ENCODE assay signal across 29 mouse cellular contexts in the genomic region with DNA sequence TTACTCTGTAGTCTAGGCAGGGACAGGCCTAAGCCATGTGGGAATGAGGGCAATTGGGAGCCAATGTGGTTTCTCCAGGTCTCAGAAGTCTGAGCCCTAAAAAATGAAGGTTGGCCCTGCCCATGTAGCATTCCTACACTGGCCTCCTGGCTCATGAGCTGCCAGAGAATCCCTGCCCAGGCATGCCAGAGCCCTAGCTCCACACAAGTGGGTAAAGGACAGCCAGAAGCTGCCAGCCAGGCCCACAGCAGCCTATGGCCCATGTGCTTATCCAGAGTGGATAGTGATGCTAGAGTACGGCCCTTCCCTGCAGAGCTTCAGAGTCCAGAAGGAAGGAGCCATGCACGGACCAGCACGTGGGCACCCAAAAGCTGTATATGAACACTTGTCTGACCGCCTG. TPM values are rescaled to one million over a fixed set of nuclear protein-coding genes. Genes with fewer than 3 reads are reported as not detected.
DNase-seq lines count a peak whose midpoint lies in the region; ATAC-seq lines count a peak whose summit lies in the region.
"Had no signal": no experiment of that assay in that cellular context is flagged by ENCODE, and none has a peak within 500 bp of the region (broad histone marks: within the 10 kb centered on the region; RNA-seq: fewer than 3 reads in every experiment).

No protein-coding gene starts in this region.

- no peak overlapping the region for H3K4me2 ChIP-seq in limb, embryonic 15.5 days
- H3K4me2 ChIP-seq in midbrain, embryonic 15.5 days: no peak overlapping the region
- H3K4me2 ChIP-seq: embryonic facial prominence, embryonic 13.5 days; forebrain, embryonic 12.5 days; forebrain, embryonic 15.5 days; heart, embryonic 11.5 days; hindbrain, embryonic 13.5 days had no signal

- no peak overlapping the region for H3K27ac ChIP-seq in limb, embryonic 15.5 days
- no peak overlapping the region for H3K27ac ChIP-seq in limb, embryonic 10.5 days
- peak overlapping the region; percentile 64; the same call in 1 of the 2 replicates for H3K27ac ChIP-seq in midbrain, embryonic 10.5 days (replicated peaks)
- H3K27ac ChIP-seq in midbrain, embryonic 15.5 days: no peak overlapping the region
- H3K27ac ChIP-seq: embryonic facial prominence, embryonic 10.5 days; embryonic facial prominence, embryonic 13.5 days; forebrain, embryonic 12.5 days; forebrain, embryonic 15.5 days; hindbrain, embryonic 10.5 days; hindbrain, embryonic 13.5 days had no signal

- no peak for DNase-seq in limb, embryonic 10.5 days (ENCODE audit: low spot score)
- no peak for DNase-seq in midbrain, embryonic 10.5 days (ENCODE audit: low spot score)
- peak; percentile 45 for DNase-seq in Muller cell, postnatal 12 days (ENCODE audit: inconsistent ontology term)
- DNase-seq: adrenal gland, adult 8-10 months; adrenal gland, postnatal 25 days; B cell, adult 2 months; cerebellum, adult 11-12 months; cerebellum, adult 8-10 months; cerebellum, postnatal 10 days; cerebellum, postnatal 36 days; embryo, embryonic 11 days; gastrocnemius, postnatal 10 days; gastrocnemius, postnatal 36 days; heart, postnatal 36 days had no signal

- no peaks in the 10 kb centered on the region; the same call in 1 of the 2 replicates for H3K27me3 ChIP-seq in limb, embryonic 15.5 days
- peaks cover 36% of the 10 kb centered on the region; the same call in 1 of the 2 replicates for H3K27me3 ChIP-seq in limb, embryonic 10.5 days (ENCODE audit: low read depth, poor library complexity, severe bottlenecking)
- peaks cover 85% of the 10 kb centered on the region for H3K27me3 ChIP-seq in midbrain, embryonic 10.5 days (ENCODE audit: low read depth, poor library complexity, severe bottlenecking)
- H3K27me3 ChIP-seq in midbrain, embryonic 15.5 days (replicated peaks): peaks cover 7% of the 10 kb centered on the region; the same call in 1 of the 2 replicates
- H3K27me3 ChIP-seq: CH12.LX had no signal

- 0 out of 2 replicates have a peak, but pooled peaks have one; percentile 6 for ATAC-seq in limb, embryonic 15.5 days (ENCODE audit: insufficient number of reproducible peaks, low FRiP score, low TSS enrichment, low read depth)
- no peak for ATAC-seq in midbrain, embryonic 15.5 days (replicated peaks)
- ATAC-seq in frontal cortex, adult (ENCODE audit: low TSS enrichment): no peak
- ATAC-seq: activated CD4-positive, CD25-positive, alpha-beta regulatory T cell, adult 4 months; forebrain, embryonic 15.5 days; hindbrain, embryonic 16.5 days had no signal

- H3K36me3 ChIP-seq in limb, embryonic 15.5 days: no peaks in the 10 kb centered on the region
- peaks cover 11% of the 10 kb centered on the region; the same call in 1 of the 2 replicates for H3K36me3 ChIP-seq in limb, embryonic 10.5 days
- 0 out of 2 replicates have a peak, but pooled peaks cover 4% of the 10 kb centered on the region for H3K36me3 ChIP-seq in midbrain, embryonic 10.5 days
- no peaks in the 10 kb centered on the region for H3K36me3 ChIP-seq in midbrain, embryonic 15.5 days (replicated peaks)
- H3K36me3 ChIP-seq: embryonic facial prominence, embryonic 10.5 days; embryonic facial prominence, embryonic 13.5 days; forebrain, embryonic 12.5 days; forebrain, embryonic 15.5 days; G1E; hindbrain, embryonic 10.5 days; hindbrain, embryonic 13.5 days had no signal

- peaks cover 25% of the 10 kb centered on the region for H3K4me1 ChIP-seq in limb, embryonic 15.5 days
- H3K4me1 ChIP-seq in limb, embryonic 10.5 days: peaks cover 73% of the 10 kb centered on the region
- peaks cover 88% of the 10 kb centered on the region for H3K4me1 ChIP-seq in midbrain, embryonic 10.5 days
- H3K4me1 ChIP-seq in midbrain, embryonic 15.5 days: peaks cover 21% of the 10 kb centered on the region

- no peaks in the 10 kb centered on the region for H3K9me3 ChIP-seq in limb, embryonic 15.5 days
- no peaks in the 10 kb centered on the region for H3K9me3 ChIP-seq in limb, embryonic 10.5 days (replicated peaks)
- no peaks in the 10 kb centered on the region for H3K9me3 ChIP-seq in midbrain, embryonic 10.5 days (replicated peaks)
- no peaks in the 10 kb centered on the region for H3K9me3 ChIP-seq in midbrain, embryonic 15.5 days
- H3K9me3 ChIP-seq: embryonic facial prominence, embryonic 10.5 days; embryonic facial prominence, embryonic 13.5 days; forebrain, embryonic 12.5 days; forebrain, embryonic 15.5 days; G1E; hindbrain, embryonic 10.5 days; hindbrain, embryonic 13.5 days had no signal

- WGBS in limb, embryonic 15.5 days: 92% methylated on average over 4 of the region's 4 CpGs
- 89% methylated on average over 4 of the region's 4 CpGs for WGBS in limb, embryonic 10.5 days
- 93% methylated on average over 4 of the region's 4 CpGs for WGBS in midbrain, embryonic 10.5 days
- WGBS in midbrain, embryonic 15.5 days: 92% methylated on average over 4 of the region's 4 CpGs

- no peak overlapping the region for H3K9ac ChIP-seq in limb, embryonic 15.5 days
- H3K9ac ChIP-seq in midbrain, embryonic 15.5 days: no peak overlapping the region
- H3K9ac ChIP-seq: embryonic facial prominence, embryonic 13.5 days; forebrain, embryonic 12.5 days; forebrain, embryonic 15.5 days; hindbrain, embryonic 13.5 days had no signal

- no peak overlapping the region for H3K4me3 ChIP-seq in limb, embryonic 15.5 days
- no peak overlapping the region for H3K4me3 ChIP-seq in limb, embryonic 10.5 days
- no peak overlapping the region for H3K4me3 ChIP-seq in midbrain, embryonic 10.5 days
- no peak overlapping the region for H3K4me3 ChIP-seq in midbrain, embryonic 15.5 days
- H3K4me3 ChIP-seq: embryonic facial prominence, embryonic 10.5 days; embryonic facial prominence, embryonic 13.5 days; erythroblast, embryonic 14.5 days; forebrain, embryonic 12.5 days; forebrain, embryonic 15.5 days; hindbrain, embryonic 10.5 days; hindbrain, embryonic 13.5 days had no signal

RNA-seq across cellular contexts. Expression of a gene that starts 12.1 kb away (rescaled TPM):
- polyA plus RNA-seq in limb, embryonic 15.5 days (2015; fragmentation: Nextera tagmentation; extraction: Ambion mirVana): 13.4 and 16.6 TPM in 2 replicates
- polyA plus RNA-seq in limb, embryonic 10.5 days (2016; fragmentation: Nextera tagmentation; extraction: Ambion mirVana): 17.8 and 22.1 TPM in 2 replicates
- 15.6 and 19.4 TPM in 2 replicates for polyA plus RNA-seq in midbrain, embryonic 10.5 days (2016; fragmentation: Nextera tagmentation; extraction: Ambion mirVana)
- 13.0 and 14.2 TPM in 2 replicates for polyA plus RNA-seq in midbrain, embryonic 15.5 days (2015; fragmentation: Nextera tagmentation; extraction: Ambion mirVana)
- polyA plus RNA-seq: G1E had no signal
